31 mouse cellular contexts compared by ENCODE assay signal in genomic region chr11:46036374-46036773, GRCm38 (mm10). TPM values are rescaled to one million over a fixed set of nuclear protein-coding genes. Genes with fewer than 3 reads are reported as not detected.
"Had no signal": no experiment of that assay in that cellular context is flagged by ENCODE, and none has a peak within 500 bp of the region (broad histone marks: within the 10 kb centered on the region; RNA-seq: fewer than 3 reads in every experiment).

No protein-coding gene starts in this region.

- H3K27me3 ChIP-seq: embryonic facial prominence, embryonic 12.5 days; embryonic facial prominence, embryonic 13.5 days; embryonic facial prominence, embryonic 15.5 days; forebrain, embryonic 12.5 days; forebrain, embryonic 13.5 days; forebrain, embryonic 15.5 days had no signal

- ATAC-seq: forebrain, embryonic 13.5 days; forebrain, embryonic 14.5 days; forebrain, embryonic 15.5 days; forebrain, embryonic 16.5 days; forebrain, postnatal 0 days had no signal

- H3K9ac ChIP-seq: embryonic facial prominence, embryonic 12.5 days; embryonic facial prominence, embryonic 13.5 days; embryonic facial prominence, embryonic 15.5 days; forebrain, embryonic 12.5 days; forebrain, embryonic 13.5 days; forebrain, embryonic 15.5 days; forebrain, postnatal 0 days had no signal

- H3K4me1 ChIP-seq: embryonic facial prominence, embryonic 15.5 days; forebrain, embryonic 12.5 days; forebrain, embryonic 13.5 days; forebrain, embryonic 15.5 days had no signal

- H3K27ac ChIP-seq: embryonic facial prominence, embryonic 10.5 days; embryonic facial prominence, embryonic 12.5 days; embryonic facial prominence, embryonic 13.5 days; embryonic facial prominence, embryonic 15.5 days; forebrain, embryonic 10.5 days; forebrain, embryonic 12.5 days; forebrain, embryonic 13.5 days; forebrain, embryonic 15.5 days; gastrocnemius, adult 2 months; heart, adult 2 months had no signal

- H3K4me3 ChIP-seq: embryonic facial prominence, embryonic 10.5 days; embryonic facial prominence, embryonic 12.5 days; embryonic facial prominence, embryonic 13.5 days; embryonic facial prominence, embryonic 15.5 days; erythroblast, embryonic 14.5 days; forebrain, embryonic 10.5 days; forebrain, embryonic 12.5 days; forebrain, embryonic 13.5 days; forebrain, embryonic 15.5 days; gastrocnemius, adult 2 months; heart, adult 2 months had no signal

- H3K4me2 ChIP-seq: embryonic facial prominence, embryonic 12.5 days; embryonic facial prominence, embryonic 13.5 days; embryonic facial prominence, embryonic 15.5 days; forebrain, embryonic 12.5 days; forebrain, embryonic 13.5 days; forebrain, embryonic 15.5 days had no signal

- H3K36me3 ChIP-seq: embryonic facial prominence, embryonic 10.5 days; embryonic facial prominence, embryonic 12.5 days; embryonic facial prominence, embryonic 13.5 days; embryonic facial prominence, embryonic 15.5 days; forebrain, embryonic 10.5 days; forebrain, embryonic 12.5 days; forebrain, embryonic 15.5 days had no signal

- H3K9me3 ChIP-seq: embryonic facial prominence, embryonic 10.5 days; embryonic facial prominence, embryonic 12.5 days; embryonic facial prominence, embryonic 13.5 days; embryonic facial prominence, embryonic 15.5 days; forebrain, embryonic 10.5 days; forebrain, embryonic 12.5 days; forebrain, embryonic 13.5 days; forebrain, embryonic 15.5 days had no signal

- DNase-seq: cerebellum, adult 2 months; cerebellum, adult 8-10 months; cerebellum, adult 9-10 months; cerebellum, adult 9-11 months; cerebellum, postnatal 10 days; cerebellum, postnatal 14 days; cerebellum, postnatal 25 days; cerebellum, postnatal 36 days; embryo, embryonic 11 days; forebrain, postnatal 0 days; gastrocnemius, adult 2 months; gastrocnemius, postnatal 10 days; gastrocnemius, postnatal 14 days; gastrocnemius, postnatal 25 days; gastrocnemius, postnatal 36 days; heart, adult 2 months had no signal

RNA-seq across cellular contexts. Expression of gene Sox30, which starts 56.3 kb away (rescaled TPM):
- total RNA-seq: common myeloid progenitor, adult 5-6 weeks; gastrocnemius, adult 18-20 months; gastrocnemius, adult 2 months; gastrocnemius, adult 8-10 months; gastrocnemius, postnatal 25 days; gastrocnemius, postnatal 36 days; granulocyte monocyte progenitor cell, adult 5-6 weeks had no signal
- polyA plus RNA-seq: erythroblast, embryonic 14.5 days; forebrain, embryonic 10.5 days; forebrain, embryonic 13.5 days; forebrain, embryonic 16.5 days had no signal
